Mouse (Mus musculus) left cerebral cortex, postnatal 10 days (tissue): Measurements from ENCODE around the gene Rgl1. TPM values are rescaled to one million over a fixed set of nuclear protein-coding genes. Genes with fewer than 3 reads are reported as not detected.
A peak's percentile ranks its signal among the peaks of the same experiment; 100 is the strongest.

Source experiments
- DNase-seq, 2 experiments: peaks; one replicate each; pipeline ENCODE4 v3.0.0; 2021 to 2022; ENCODE audit warnings: low spot score in 2 of 2, mixed read lengths in 1 of 2; ENCODE audit errors: extremely low spot score in 1 of 2
- intact Hi-C: fragments of 180-260 bp; cut with DNase I; formaldehyde crosslinking; loops from one replicate; pipeline ENCODE4 v1.15.1; 2025
- total RNA-seq, 2 experiments: library from RNA; stranded (reverse); gene quantifications; 2 replicates each; pipeline ENCODE4 v1.2.3; 2021

Gene Rgl1
- total RNA-seq, 2 experiments from 2014 or later = 85.2 to 86.9 TPM

DNA sequence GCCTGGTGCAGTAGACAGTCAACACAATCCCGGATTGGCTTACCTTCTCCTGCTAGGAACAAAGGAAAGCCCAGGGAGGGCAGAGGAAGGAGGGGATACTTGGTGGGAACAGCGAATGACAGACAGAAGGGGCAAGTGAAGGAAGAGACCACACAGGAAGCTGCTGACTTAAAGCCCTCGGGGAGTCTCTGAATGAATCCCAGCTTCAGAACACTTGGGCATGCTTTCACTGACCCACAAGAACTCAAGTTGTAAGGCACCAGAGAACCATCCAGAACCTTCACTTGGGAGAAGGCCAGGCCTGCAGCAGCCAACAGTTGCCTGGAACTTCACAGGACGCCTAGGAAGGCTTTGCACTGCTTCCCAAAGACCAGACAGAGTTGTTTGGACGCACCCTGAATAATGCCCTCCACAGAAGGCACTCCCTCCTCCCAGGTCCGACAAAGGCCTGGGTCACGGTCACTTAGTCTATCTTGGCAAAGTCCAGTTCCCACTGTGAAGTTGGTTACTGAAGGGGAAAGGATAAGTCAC is 189.5 kb downstream of the Rgl1 start:
- intact Hi-C loops = no loop called here
- DNase-seq = peak in 1 of 2 experiments; percentile 37

DNA sequence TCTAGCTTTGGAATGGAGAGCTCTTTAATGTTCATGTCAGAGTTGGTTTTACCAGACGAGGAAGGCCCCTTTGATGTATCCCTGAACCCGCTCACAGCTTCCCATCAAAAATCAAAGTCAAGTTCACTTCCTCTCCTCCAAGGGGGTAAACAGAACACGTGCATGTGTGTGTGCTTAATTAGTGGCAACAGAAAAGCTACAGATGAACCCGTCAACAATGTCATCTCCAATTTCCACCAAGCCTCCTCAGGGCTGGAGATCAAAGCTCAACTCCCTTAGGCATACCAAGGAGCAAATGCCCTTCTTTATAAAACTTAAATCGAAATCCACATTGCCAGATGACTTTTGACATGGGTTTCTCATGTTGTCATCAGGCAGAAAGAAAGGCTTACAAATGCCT is 191.1 kb downstream of the Rgl1 start:
- intact Hi-C loops = no loop called here
- DNase-seq = no peak

DNA sequence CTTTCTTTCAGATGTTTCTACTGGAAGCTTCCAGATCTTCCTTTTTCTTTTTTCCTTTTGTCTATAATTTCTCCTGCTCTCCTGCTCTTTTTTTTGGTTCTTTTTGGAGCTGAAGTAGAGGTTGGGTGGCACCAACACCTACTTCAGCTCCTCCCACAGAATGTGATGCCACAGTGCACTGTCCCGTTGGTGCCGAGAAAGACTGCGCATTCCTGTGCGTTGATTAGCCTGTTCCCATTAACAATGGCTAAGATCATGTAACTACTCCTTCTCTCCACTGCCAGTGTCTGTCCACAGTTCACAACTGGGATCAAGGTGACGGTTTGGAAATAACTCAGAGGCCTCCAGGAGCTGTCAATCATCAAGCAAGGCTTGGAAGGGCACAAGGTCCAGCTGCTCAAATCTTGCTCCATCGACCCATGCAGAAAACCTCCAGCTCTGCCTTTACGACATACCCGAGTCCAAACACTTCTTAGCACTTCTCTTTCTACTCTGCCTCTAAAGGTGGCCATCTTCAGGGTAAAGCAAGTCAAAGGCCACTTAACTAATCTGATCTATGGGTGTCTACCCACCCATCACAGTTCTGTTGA is 192.6 kb downstream of the Rgl1 start:
- no peak for DNase-seq
- intact Hi-C loops = no loop called here

DNA sequence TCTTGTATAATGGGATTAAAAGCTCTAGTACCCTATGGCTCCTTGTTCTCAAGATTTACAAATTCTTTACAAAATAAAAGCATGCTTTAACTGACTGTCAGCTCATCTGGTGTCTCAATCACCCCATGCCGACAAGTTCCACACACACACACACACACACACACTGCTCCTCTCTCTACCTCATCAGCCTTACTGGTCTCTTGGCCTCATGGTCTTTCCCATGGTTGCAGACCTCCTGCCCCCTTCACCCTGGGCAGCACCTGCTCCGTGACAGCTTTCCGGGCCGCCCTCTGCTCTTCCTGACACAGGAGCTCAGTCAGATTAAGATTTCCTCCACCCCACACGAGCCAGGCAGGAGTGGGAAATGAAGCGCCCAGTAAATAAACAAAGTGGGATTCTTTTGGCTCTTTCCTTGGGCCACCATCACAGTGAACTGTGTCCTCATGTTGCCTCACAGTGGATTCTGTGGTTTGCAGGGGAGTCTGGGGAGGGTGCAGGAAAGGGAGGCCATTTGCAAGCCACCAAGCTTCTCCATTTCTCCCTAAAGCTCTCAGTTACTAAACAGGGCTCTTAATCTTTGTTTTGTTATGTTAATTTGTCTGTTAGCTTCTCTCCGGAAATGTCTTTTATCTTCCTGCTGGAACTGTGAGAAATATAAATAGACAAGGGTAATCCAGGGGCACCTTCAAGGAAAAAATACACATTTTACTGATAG is 193.2 kb downstream of the Rgl1 start:
- intact Hi-C loops = no loop called here
- DNase-seq = no peak

DNA sequence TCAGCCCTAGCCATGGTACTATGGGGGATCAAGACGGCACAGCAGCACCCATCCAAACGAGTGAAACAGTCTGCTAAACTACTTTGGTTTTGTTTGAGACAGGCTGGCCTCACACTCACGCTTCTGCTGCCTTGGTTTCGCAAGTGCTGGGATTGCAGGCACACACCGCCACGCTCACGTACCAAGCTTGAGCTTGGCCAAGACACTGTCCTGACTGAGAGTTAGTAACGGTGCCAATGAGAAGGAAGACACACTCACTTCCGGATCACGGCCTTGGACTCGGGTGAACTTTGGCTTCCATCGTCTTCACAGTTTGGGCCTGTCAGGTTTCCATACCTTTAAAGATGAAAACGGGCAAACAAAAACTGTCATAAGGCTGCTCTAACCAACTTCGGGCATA is 194.8 kb downstream of the Rgl1 start:
- intact Hi-C loops = no loop called here
- no peak for DNase-seq

DNA sequence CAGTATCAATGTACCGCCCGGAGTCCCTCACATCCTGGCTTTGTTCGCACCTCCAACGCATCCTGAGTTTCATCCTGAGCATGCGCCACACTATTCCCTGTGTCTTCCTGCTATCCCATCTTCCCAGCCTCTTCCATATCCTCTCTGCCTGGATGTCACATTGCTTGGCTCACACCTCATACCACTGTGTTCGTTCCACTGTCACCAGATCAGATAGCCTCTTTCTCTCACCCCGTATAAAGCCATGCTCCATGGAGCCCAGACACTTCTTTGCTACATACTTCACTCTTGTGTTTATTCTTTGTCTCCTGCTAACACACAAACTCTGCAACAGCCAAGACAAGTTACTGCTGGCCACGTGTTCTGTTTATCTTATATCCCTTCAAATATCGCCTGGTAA is 195.5 kb downstream of the Rgl1 start:
- intact Hi-C loops = no loop called here
- DNase-seq = no peak

DNA sequence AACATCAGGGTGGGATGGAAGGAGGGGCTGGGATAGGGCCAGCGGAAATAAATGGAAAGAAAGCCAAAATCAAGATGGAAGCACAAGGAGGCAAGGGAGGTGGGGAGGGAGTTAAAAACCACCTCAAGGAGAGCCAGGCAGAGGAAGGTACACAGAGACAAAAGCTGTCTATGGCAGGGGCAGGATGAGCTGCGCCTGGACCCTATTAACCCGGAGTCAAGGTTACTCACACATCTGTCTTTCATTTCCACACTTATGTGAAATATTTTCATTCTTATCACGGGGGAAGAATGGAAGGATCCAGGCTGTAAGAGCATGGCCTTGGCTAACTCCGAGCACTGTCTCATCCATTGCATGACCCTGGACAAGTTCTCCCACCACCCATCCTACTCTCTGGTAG is 202.9 kb downstream of the Rgl1 start:
- no peak for DNase-seq

DNA sequence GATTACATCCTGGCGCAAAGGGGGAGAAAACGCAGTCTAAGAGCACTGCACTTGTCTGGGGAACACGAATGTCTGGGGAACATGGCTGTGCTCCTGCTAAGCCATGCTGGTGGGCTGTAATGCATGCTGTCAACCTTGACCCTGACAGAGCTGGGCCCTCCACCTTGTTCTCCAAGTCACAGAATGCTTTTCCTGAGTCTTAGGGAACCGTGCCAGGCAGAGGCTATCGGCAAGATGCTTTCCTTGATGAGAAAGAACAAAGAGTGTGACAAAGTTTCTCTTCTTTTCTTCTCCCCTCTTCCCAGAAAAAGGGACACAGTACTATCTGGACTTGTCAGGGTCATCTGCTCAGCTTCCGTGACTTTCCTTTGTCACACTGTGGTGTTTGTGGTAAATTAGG is 203.3 kb downstream of the Rgl1 start:
- DNase-seq = no peak
- intact Hi-C loops = no loop called here

More for the DNA sequence above, 202.9 kb downstream of the Rgl1 start:
- intact Hi-C loops = no loop called here

DNA sequence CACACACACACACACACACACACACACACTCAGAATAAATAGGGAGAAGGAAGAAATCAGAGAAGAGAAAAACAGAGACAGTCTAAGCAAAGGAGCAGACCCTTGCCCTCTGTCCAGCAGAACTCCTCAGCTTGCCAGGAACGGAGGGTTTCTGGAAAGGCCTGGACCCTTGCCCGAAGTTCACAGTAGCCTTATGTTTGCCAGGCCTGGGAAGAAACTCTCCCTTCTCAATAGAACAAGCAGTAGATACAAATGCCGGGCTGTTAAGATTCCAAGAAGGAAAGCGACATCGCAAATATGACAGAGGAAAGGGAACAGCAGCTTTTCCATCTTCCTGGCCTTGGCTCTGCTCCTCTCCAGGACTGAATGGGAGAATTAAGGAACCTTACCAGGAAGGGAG is 205.7 kb downstream of the Rgl1 start:
- peak; percentile 71 to 79 for DNase-seq
- intact Hi-C loops = no loop called here

DNA sequence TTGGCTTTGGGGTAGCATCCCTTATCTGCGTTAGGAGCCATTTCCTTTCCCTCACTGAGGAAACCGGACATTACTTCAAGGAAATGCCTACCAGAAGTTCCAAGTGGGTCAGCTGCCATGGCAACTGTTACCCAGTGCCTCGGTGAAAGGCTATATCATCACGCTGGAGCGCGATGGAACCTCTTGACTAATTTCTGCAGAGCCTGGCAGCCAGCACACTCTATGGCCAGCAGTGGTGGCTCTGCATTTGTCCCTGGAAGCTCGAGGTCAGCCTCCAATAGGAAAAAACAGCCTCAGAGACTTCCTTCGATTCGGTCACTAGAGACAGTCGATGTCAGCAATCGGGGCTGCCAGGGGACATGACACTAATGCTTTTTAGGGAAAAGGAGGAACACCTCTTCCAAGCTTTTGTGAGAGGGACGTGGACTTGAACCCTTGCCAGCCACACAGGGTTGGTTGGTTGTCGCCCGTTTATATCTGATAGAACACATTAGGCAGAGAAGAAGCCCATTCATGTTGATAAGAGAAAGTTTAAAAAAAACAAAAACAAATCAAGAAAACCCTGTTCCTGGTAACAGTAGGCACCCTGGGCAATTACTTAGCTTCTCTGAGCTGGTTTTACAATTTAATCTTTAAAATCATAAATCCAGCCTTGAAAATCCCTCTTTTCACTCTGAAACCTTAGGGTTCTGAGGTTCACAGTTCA is 209.4 kb downstream of the Rgl1 start:
- no peak for DNase-seq
- intact Hi-C loops = no loop called here

DNA sequence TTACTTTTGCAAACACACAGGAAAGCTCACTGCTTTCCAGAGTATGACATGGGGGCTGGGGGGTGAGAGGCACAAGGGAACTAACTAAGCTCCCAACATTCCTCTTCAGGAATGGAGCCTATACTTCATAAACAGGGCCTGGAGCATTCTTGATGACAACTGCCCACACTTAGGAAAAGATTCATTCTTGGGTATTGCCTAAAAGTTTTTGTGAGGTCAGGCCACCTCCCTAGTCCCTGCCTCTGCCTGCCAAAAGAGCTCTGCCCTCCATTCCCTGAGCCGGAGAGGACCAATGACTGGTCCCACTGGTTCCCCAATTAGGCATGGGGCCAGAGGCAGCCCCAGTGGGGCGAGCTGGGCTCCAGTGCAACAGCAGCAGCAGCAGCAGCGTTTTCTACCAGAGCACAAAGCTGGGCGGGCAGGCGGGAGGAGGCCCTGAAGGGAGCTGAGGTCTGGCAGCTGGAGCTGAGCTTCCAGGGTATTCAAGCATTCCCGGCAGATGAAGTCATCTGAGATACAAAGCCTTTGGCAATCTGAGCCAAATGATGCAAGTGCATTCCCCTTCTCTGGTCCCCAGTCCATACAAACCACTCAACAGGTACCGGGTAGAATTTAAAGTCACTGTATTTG is 210.1 kb downstream of the Rgl1 start:
- intact Hi-C loops = no loop called here
- peak; percentile 20 to 75 for DNase-seq

DNA sequence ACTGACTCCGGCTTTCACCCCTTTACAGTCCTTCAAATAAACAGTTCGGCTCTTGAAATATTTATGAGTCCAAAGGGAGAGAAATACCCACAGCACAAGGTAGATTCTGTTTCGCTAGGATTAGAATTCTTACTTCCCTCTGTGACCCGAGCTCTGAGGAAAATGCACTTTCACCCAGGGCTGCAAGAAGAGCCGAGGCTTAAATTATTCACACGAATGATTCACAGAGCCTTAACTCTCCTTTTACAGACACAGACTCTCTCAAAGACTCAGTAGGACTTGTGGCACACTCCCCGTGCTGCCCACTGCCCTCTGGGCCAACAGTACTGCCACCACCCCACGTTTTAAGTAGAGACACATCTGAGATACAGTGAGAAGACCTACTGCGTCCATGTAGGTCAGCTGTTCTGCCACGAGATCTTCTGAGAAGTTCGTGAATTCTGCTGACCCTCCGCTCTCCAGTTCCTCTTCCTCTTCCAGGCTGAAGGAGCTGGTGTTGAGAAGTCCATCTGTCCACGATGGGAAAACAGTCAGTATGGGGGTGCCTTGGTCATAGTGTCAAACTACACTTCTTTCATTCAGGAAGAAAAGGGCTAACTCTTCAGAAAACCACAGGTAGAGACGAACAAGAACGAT is 212.1 kb downstream of the Rgl1 start:
- no peak for DNase-seq
- intact Hi-C loops = no loop called here

DNA sequence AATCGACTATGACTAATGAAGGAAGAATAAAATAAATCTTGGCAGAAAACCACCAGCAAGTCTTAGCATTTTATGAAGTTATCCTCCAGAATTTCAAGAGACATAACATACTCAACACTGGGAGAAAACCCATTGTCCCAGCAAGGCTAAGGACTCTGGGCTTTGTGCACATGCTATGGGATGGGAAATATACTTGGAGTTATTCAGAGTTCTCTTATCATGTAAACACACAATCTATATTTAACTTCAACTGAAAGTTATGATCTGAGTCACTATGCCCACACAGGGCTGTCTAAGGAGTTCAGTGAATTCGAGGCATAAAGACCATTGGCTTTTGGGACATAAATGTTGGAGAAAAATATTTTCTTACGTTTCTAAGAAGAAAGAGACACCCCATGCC is 215.2 kb downstream of the Rgl1 start:
- DNase-seq = no peak
- intact Hi-C loops = no loop called here

DNA sequence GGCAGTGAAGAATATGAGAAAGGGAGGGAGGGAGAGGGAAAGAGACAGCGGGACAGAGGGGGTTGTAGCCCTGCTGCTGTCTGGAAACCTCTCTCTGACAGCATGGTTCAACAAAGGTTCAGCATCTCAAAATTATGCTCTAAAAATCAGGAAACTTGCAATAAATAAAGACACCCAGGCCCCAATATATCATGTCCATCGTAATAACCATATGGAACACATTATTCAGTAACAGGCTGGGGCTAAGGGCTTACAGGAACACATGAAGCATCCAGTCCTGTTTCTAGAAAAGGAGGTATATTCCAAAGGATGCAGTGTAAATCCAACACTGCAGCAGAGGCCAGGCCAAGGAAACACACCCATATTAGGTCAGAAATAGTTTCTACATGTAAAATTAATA is 215.6 kb downstream of the Rgl1 start:
- DNase-seq = no peak
- intact Hi-C loops = no loop called here

DNA sequence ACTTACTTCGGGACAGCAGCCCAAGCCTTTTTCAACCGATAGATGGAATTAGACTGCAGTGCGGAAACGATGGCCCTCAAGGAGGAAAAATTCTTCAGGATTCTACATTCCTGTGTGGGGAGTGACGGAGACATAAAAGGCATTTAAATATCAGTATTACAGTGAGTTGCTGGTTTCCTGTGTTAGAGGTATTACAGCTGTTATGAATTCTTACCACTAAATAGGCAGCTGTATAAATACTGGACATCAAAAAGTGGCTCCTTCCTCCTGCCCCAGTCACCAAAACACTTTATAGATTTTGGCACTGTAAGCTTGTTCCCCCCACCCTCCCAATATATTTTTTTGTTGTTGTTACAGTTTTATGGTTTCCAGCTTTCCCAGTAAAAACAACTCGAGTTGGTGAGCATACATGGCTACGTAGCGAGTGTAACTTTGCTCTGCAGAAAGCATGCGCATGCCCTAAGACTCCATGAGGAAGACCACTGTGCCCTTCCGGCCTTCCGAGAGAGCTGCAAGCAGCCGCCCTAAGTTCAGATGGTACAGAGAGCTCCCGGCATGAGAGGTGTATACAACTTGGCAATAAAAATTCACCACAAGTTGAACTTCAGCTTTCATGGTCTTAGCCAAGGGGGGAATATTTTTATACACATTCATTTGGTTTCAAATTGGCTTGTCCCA is 217.0 kb downstream of the Rgl1 start:
- intact Hi-C loops = no loop called here
- no peak for DNase-seq

DNA sequence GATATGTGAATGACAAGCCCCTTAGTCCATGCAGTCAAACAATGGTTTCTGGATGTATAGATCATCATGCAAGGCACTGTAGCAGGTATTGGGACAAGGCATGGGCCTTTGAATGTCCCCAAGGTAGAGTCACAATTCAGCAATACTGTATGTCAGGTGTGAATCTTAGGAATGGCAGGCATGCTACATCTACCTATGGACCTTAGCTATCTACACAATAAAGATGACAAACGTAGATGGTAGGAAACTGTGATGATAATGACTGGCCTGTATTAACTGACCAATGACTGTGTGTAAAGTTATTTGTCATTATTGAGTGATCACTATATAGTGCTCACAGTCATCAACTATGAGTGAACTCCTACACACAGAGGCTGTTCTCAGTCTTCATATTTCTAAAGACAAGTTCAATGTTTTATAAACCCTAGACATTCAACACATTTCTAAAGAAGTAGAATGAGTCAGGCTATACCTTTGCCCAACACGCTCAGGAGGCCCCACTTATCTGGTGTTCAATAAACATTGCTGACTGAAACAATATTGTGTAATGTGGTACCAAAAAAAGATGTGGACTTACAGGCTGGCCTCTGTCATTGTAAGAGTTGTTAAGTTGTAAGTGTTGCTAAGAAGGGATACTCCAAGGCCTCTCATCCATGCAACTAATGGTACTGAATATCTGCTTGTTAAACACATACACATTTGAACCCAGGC is 222.5 kb downstream of the Rgl1 start:
- DNase-seq = no peak
- intact Hi-C loops = no loop called here

DNA sequence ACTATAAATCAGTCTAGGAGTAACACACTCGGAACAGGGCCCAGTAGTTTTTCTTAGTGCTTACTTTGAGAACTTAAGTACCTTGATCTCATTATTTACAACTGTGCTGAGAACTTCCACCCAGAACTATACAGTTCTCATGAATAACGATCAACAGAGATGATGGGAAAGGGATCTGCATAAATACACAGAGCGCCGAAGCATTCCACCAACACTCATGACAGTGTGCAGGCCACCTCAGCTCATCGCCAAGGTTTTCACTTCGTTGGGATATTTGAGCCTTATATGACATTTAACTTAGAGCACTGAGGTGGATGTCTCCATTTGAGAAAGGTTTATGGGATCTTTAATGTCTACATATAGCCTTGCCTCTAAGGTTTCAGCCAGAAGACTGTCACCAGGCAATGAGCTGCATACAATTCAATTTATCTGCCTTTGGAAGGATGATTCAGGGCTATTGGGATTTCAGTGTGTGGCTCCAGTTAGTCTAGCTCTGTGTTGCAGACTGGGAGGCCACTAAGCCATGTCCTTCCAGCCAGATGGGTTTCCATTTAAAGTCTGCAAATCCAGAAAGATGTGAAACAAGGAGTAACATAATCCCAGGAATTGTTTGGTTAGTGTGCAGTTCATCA is 223.3 kb downstream of the Rgl1 start:
- DNase-seq = no peak
- intact Hi-C loops = no loop called here
